Mouse (Mus musculus) embryonic stem cell, embryonic (primary cell): ENCODE results near the gene Sgms2.

Experiments
- CTCF ChIA-PET, 4 experiments: fragments of 300-600 bp in 2 of 4; fragments of 350-600 bp in 2 of 4; sonication (Branson Sonifier 250); formaldehyde crosslinking; loops; one replicate each; lab custom pipeline; 2022; ENCODE audit warnings: inconsistent platforms in 2 of 4; lab: Charles Lee
- POLR2A ChIA-PET, 4 experiments: fragments of 300-600 bp in 2 of 4; fragments of 350-600 bp in 2 of 4; sonication (Branson Sonifier 250); formaldehyde crosslinking; loops; one replicate each; lab custom pipeline; 2022; ENCODE audit warnings: antibody characterized with exemption in 4 of 4, inconsistent platforms in 1 of 4; lab: Charles Lee

The Sgms2 gene

GRCm38 (mm10) chr3:131271157-131271556, 220.1 kb downstream of the Sgms2 start:
- POLR2A ChIA-PET = interaction anchor here (0.5 to 2.2 kb wide), 23 partner anchors 8 to 542 kb away, joined by 3 to 18 read pairs (median 4); partner anchors contain the start of gene Papss1 (in 1 of the 4)
- CTCF ChIA-PET = interaction anchor here (0.7 to 3.2 kb wide), 12 partner anchors 9 to 452 kb away, joined by 3 to 18 read pairs (median 4); partner anchors contain the start of gene Papss1 (in 1 of the 4)

DNA sequence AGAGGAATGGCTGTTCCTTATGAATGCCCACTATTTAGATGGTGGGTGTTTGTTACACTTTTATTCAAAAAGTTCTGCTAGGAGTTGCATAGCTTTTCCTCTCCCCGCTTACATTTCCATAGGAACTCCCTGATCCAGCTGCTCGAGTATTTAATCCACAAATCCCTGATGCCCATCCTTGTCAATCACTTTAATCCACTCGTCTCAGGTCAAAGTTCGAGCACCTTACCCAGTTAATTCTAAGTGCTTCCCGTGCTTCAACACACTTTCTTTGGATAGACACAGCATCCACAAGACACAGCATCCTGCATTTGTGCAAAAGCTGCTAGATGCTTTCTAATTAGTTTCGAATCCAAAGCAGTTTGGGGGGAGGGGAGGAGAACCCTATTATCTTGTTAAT, 220.8 kb downstream of the Sgms2 start:
- CTCF ChIA-PET = interaction anchor here in 3 of 4 experiments (0.6 to 3.2 kb wide), 5 partner anchors 15 to 390 kb away, joined by 3 to 18 read pairs (median 3); no protein-coding TSS in a partner anchor
- POLR2A ChIA-PET = interaction anchor here (0.7 to 1.9 kb wide), 7 partner anchors 11 to 251 kb away, joined by 3 to 7 read pairs (median 5); no protein-coding TSS in a partner anchor
